Mouse (Mus musculus): Measurements from ENCODE around the gene Rps6kl1.

Rps6kl1 gene

DNA sequence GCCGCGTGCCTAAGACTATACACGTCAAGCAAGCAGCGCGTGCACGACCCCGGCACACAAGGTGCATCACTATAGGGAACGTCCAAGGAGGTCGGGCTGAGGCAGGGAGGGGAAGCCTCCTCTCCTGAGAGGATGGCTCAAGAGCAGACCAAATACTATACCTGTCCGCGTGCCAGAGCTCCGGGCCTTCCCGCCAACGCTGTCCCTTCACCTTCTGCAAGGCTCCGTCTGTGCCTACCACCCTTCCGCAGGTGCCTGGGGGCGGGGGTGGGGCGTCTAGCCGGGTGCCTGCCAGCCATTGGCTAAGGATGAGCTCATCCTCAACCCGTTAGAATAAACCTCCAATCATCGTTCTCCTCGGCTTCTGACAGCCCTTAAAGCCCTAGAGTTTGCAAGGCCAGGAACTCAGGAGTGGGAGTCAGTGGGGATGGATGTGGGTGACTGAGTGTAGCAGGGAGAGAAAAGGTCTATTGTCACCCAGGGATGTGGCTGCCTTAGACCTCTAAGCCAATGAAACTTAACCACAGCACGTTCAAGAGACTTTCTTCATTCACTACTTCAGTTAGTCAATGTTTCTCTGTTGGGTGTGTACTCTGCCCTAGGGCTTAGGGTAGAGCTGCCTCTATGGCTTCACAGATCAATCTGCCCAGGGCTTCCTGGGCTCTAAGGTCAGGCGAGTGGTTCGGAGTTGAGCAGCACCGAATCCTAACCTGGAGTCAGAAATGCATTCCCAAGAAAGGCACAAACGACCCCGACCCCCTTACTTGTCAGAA, at the start of gene Rps6kl1:
TSS of gene Rps6kl1 (minus strand) at position 263 of the 773 bp plus-strand sequence.
- DNase-seq: peak; percentile 66

DNA sequence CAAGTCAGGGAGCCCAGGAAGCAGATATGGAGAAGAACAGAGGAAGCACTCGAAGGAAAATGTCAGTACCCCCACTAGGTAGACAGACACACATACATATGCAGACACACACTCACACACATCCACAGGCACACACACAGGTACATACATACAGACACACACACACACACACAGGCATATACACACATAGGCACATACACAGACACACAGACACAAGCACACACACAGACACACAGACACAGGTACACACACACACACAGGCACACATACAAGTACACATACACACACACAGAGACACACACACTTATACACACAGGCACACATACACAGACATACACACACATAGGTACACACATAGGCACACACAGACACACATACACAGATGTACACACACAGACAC, 48.9 kb upstream of the Rps6kl1 start:
- DNase-seq: no peak

DNA sequence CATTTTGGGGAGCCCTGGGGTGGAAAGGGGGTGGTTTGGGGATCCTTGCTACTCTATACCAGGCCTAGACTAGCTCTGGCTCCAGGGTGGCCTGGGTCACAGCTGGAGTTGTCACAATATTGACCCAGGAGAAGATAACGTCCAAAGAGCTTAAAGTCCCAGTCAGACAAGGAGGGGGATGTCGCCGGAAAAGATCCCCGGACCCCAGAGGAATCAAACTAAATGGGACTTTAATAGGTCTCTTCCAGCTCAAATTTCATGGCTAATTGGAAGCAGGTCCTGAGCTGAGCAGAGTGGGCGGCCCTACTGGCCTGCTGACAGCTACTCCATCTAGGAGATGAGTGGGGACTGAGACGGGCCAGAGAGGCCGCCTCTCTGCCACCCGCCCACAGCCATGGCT, 46.9 kb upstream of the Rps6kl1 start:
- DNase-seq: no peak

DNA sequence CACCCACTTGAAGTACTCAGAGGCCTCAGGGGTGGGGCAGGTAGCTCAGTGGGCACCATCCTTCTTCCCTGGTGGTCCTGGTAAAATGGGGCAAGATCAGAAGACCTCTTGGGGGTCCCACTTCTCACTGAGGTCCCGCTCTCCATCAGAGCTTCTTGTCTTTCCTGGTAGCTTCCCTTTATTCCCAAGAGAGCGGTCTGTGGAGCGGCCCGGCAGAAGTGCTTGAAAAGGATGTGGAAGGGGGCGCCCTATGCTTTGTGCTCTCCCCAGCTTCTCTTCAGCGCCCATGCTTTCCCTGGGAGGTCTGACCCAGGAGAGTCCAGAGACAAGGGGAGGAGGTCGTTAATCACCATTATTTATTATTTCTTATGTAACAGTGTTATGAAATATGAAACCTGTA, 46.3 kb upstream of the Rps6kl1 start:
- DNase-seq: no peak

DNA sequence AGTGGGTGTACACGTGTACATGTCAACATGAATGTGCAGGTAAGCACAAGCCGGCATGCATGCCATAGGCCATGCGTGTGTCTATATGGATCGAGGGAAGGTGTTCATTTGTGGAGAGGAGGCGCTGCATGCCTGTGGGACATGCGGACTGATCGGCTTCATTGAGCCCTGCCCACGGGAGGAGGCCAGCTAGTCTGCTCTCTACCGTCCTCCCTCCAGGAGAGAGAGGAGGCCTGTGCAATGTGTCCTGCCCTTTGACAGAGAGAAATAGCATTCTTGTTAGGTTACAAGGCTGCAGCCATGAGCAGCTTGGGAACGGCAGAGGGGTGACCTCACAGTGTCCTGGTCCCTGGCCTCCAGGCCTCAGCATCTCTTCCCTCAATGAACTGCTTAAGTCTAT, 45.1 kb upstream of the Rps6kl1 start:
- no peak for DNase-seq

DNA sequence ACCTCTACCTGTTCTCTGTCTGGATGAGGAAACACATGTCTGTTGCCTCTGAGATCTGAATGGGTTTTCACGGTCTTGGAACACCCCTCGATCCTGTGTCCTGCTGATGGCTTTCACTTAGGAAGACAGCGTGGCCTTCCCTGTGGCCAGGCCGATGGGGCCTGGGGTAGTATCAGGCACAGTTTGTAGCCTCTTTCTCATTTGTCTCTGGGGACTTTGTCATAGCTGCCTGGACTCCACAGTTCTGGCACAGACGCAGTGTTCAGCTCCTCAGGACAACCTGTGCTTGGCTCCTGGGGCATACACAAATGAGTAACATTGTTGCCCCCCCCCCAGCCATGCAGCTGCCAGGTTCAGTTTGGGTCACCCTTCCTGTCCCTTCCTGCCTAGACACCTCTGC, 44.0 kb upstream of the Rps6kl1 start:
- no peak for DNase-seq

DNA sequence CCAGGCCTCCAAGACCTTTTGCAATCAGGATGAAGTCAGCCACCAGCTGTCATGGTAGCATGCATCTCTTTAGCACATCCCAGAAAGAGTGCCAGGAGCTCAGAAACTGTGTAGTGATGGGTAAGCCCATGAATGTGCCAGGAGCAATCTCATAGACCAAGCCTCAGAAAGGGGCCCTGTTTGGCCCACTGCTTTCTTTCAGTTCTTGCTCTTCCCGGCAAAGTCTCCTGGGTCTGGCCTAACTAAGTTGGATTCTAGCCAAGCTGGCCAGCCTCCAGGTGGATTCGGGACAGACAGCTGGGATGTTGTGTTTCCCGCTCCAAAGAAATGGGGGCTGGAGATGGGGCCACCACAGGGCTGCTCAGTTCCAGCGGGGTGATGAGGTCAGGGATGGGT, 43.6 kb upstream of the Rps6kl1 start:
- peak; percentile 93 for DNase-seq

DNA sequence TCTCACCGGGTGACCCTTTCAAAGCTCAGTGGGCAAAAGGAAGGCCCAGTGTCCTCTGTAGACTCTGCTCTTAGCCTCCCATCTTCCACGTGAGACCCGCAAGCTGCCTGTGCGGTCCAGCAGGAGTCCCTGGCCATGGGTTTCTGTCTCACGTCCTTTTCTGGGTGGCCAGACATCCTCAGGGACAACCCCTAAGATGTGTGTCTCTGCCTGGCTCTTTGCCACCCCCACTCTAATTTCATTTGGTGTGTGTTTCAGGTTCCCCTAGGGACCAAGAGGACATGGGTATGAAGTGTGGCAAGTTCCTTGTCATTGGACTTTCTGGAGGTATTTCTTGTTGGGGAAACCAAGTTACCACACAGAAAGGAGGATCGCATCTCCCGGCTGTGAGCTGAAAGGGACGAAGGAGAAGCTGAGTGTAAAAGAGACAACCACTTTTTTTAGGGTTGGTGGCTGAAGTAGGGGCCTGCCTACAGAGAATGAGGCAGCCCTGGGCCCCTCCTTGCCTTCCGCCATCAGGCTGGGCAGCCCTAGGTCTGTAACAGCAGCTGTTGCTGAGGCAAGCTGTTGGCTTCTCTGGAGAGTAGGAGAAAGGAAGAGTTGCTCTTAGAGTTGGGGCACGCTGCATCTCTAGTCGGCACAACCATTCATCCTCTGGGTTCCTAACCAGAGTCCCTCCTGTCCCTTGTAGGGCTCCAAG, 43.0 kb upstream of the Rps6kl1 start:
- no peak for DNase-seq

DNA sequence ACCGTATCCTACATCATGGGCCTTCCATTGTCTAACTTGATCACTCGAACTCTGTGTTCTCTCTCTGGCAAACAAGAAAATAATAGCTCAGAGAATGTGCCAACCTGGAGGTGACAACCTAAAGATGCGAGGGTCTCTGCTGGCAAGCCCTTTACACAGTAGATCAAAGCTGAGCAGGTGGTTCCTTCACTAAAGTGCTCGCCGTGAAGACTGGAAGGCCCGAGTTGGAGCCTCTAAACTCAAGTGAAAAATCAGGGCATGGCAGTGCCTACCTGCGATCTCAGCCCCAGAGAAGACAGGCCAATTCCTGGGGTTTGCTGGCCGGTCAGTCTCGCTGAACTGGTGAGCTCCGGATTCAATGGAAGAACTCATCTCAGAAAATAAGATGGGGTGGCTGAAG, 42.1 kb upstream of the Rps6kl1 start:
- DNase-seq: no peak

DNA sequence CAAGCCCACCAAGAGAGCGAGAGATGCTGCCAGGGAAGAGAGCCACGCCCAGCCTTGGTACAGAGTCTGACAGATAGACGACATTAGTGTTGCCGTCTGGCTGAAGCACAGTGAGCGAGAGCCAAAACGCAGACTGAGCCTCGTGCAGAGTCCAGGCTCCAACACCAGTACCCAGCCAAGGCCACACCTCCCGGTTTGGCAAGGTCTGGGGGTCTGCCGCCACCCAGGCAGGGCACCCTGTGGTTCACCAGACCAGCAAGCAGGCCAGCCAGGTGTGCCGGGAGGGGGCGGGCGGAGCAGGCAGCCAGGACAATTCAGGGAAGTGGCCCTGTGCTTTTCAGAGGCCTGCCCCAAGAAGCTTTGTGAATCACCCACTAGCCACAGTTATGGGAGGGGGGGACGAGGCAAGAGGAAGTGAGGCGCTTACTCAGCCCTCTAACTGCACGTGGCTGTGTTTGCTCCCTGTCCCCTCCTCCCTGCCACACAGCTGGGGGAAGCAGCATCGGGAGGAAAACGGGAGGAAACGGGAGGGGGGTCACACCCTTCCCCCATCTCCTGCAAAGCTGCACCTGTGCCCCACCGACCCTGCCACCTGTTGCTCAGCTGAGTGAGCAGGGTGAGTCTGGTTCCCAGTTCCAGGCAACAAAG, 41.5 kb upstream of the Rps6kl1 start:
- peak; percentile 52 for DNase-seq

DNA sequence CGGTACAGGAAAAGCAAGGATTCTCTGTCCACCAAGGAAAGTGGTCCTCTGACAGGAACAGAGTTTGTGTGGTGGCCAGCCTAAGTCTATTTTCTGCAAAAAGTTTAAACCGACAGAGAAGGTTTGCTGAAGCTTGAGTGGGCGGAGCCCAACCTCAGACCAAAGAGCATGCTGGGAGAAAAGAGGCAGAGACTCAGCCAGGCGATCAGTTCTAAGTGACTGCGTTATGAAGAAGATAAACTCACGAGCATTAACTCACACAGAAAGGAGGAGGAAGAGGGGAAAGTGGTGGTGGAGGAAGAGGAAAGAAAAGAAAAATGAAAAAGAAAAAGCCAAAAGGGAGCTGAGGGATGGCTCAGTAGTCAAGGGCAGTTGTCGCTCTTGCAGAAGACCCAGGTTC, 39.2 kb upstream of the Rps6kl1 start:
- no peak for DNase-seq

DNA sequence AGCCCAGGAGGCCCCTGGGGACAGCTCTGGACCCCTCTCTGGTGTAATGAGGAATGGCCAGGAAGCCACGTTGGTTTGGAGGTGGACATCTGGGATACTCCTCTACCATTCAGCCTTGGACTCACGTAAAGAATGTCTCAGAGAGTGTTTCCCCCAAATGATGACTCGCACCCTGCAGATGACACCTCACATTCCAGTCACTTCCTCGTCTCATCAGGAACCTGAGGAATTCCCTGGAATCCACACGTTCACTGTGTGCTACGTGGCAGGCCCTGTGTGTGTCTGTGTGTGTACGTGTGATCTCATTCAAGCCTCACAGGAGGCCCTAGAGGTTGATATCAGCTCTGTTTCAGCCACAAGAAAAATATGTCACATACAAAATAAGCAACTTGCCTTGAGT, 35.3 kb upstream of the Rps6kl1 start:
- no peak for DNase-seq

DNA sequence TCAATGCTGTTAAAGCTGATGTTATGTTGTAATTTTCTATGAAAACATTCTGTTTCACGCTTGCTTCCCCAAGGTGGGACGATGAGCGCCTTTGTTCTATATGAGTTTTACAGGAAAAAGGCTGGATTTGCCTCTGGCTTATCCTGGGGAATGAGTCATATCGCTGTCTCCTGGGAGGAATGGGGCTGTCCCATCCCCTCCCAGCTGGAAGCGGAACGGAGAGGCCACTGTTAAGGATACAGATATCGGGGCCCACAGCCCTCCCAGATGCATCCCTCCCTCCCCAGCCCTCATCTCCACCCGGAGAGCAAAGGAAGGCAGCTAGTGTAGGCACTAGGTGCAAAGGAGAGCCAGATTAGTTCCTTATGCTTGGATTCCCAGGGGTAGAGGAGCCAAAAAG, 34.7 kb upstream of the Rps6kl1 start:
- DNase-seq: no peak

DNA sequence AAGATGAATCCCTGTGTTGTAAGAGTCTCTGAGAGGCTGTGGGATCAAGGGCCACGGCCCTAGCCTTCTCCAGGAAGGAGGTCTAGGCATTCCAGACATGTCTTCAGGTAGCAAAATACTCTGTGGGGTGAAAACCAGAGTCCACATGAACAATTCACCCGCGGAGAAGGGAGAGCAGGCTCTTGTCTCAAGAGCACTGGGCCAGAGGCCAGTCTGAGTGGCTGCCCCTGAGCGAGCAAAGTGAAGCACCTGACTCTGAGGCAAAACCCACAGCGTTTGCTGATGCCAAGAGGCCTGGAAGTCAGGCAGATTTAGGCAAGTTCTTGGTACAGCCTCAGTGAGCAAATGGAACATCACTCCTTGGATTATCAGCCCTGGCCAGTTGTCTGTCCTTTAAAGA, 33.1 kb upstream of the Rps6kl1 start:
- DNase-seq: no peak

DNA sequence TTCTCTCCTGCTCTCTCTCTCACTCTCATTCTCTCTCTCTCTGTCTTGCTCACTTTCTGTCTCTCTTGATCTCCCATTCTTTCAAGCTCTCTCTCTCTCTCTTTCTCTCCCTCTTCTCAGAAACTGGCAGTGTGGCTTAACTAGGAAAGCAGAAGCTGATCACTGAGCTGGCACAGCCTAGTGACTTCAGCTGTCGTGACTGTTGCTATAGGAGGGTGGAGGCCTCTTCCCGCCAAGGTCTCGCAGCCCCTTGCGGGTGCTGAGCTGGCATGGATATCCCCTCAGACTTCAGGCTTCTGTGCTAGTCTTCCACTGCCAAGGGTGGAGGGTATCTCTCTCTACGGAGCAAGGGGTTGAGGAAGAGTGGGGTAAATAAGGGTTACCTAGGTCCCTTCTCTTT, 31.8 kb upstream of the Rps6kl1 start:
- DNase-seq: no peak

DNA sequence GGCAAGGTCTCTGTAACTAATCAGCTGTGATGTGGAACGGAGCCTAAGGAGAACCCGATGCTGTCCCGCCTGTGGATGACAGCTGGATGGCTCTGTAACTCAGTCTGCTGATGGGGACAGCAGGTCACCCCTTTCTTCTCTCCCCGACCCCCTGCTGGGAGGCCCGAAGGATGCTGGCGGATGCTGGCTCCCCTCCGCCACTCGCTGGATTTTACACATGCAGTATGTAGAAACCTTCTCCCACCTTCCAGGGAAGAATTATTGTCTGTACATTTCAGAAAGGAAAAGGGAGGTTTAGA, 31.2 kb upstream of the Rps6kl1 start:
- no peak for DNase-seq

DNA sequence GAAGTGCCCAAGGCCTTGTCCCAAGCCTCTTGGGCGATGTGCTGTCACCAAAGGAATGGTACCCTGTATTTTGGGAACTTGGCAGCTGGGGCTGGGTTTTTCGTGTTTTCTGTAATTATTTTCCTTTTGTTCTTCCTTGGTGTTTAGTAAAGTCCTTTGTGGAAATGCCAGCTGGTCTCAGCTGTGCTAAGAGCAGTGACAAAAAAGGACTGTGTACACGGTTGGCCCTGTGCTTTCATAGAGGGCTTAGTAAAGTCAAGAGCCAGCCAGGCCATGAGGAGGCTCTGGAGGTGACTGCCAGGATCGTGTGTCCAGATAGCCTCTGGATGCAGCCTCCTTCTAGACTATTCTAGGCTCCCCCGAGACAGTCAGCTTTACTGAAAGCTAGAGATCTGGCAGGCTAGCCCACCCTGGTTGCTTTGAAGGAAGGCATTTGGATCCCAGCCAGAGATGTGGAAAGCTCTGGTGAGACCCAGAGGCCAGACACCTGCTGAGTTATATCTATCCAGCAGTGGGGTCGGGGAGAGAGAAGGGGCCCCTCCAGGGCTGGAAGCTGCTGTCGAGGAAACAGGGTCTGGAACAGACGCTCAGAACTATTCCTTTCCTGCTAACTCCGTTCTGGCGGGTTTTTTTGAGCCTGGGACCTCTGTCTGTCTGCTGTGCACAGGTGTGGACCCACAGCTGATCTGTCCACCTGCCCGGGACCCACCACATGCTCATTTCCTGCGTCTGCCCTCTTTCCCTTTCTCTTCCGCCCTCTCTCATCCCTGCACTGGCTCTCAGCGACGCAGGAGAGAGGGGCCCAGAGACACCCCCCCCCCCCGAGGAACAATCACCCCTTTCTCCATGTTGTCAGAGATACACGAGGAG, 30.6 kb upstream of the Rps6kl1 start:
- no peak for DNase-seq

DNA sequence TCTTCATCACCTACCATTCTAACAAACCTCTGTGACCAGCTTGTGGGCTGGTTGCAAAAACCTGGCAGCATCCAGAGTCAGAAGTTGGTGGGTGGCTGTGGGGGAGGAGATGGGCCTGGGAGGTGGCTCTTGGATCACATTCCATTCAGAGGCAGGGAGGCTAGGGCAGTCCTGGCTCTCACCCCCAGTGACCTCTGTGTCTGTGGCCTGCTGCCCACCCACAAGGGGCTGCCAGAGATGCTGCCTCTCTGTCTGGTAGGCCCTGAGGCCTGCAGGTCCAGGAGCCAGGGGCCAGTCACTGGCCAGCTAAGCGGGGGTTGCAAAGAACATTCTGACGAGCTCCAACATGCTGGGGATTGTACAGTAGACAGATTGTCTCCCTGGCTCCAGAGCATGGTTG, 27.2 kb upstream of the Rps6kl1 start:
- DNase-seq: no peak

DNA sequence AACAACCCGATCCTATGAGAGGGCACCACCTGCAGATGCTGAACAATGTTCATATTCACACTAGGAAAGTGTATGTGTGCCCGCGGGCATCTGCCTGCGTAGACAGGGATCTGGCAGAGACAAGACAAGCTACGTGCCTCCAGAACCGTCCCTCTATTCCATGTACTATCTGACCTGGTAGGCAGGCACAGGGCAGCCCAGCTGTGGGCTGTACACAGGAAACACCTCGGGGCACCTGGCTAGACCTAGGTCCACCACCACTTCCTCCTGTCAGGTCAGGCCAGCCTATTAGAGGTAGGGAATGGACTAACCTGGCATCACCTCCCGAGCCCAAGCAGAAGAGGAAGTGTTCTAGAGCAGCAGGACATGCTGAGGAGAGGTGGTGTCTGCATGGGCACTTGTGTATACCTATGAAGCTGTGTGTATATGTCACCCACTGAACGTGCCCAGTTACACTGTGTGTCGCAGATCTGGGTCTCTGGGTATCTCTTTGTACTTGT, 26.7 kb upstream of the Rps6kl1 start, which contains the start of gene Pgf:
TSS of gene Pgf (minus strand) at position 51 of the 500 bp plus-strand sequence.
- DNase-seq: no peak

DNA sequence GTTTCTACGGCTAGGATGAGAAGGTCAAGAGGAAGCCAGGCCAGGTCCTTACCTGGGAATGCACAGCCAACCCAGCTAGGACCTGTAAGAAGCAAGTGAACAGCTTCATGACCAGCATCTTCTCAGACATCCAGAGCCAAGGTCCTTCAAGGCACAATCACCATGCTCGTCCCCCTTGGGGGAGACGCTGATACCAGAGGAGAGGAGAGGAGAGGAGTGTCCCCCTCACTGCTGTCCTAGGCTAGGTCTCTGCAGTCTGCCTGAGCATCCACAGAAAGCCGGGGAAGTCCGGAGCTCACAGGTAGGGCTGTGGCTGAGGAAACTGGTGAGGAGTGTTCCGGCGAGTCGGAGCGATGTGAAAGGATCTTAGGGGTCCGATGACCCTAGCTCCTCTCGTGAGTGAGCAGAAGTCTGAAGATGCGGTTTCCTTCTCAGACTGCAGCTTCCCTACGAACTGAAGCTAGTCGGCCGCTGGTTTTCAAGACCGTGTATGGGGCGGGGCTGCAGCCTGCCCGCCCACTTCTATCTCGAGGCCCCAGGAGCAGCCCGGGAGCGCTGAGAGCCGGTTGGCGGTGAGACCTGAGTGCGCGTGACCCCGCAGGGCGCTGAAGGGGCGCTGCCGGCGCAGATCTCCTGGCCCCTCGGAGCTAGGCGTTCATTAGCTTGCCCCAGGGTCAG, 25.9 kb upstream of the Rps6kl1 start:
- DNase-seq: peak; percentile 67

DNA sequence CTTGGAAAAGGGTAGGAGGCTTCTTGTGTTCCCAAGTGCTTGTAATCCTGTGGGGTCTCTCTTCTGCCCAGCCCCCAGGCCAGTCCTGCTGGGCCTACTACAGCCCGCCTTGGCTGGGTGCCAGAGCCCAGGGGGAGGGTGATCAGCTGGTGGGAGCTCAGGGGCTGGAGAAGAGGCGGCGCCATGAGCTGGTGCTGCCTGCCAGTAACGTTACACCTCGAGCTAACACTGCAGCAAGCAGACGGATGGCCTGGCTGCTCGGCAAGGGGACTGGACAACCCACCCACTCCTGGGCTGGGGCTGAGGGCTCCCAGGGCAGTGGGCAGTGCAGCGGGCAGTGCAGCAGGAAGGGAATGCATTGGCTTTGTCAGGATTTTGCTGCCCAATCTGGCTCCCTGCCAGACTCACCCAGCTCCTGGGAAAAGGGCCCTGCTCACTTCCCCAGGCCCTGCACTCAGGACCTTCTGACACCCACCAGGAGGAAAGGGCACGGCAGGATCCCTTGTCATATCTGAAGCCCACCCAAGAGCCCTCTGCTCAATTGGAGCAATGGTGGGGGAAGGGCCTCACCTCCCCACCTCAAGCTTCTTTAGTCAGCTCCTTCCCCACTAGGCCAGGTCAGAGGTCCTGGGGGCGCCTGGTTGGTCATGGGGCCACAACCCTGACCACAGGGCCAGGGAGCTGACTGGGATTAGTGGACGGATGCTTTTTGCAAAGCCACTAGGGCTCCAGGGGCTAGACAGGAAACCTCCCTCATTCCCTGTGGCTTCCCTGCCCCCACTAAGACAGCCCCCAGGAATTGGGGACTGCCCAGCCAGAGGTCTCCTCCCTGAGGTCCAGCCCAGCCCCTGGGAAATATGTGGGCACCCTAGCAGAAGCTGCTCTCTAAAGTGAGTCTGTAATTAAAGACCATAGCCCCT, 25.1 kb upstream of the Rps6kl1 start:
- peak; percentile 68 for DNase-seq

Measured in kidney, postnatal 10 days (tissue).